Mouse (Mus musculus) bone marrow macrophage, adult 2 months (primary cell): ENCODE measurements around the gene Ube3b.

Experiments
- CTCF ChIP-seq: IDR thresholded peaks from 2 replicates; pipeline ENCODE4 v1.5.1; 2012; ENCODE audit warnings: low read depth, mild to moderate bottlenecking, low read length, moderate library complexity
- POLR2A ChIP-seq: IDR thresholded peaks from 2 replicates; pipeline ENCODE4 v1.6.1; 2012; ENCODE audit warnings: mild to moderate bottlenecking, low read depth, low read length, borderline replicate concordance

- TF ChIP-seq CTCF (no peak), POLR2A (no peak)
These were observed 68.6 kb downstream of the Ube3b start for GRCm38 (mm10) chr5:114449011-114449410.
